Mouse (Mus musculus): ENCODE data around the gene Pabpc6.

GRCm38 (mm10) chr17:9675175-9675789, 5.8 kb upstream of the Pabpc6 start:
- no peak for TF ChIP-seq CTCF (IDR thresholded peaks at IDR 0.05; ENCODE audit: low read depth, low read length)
- TF ChIP-seq POLR2AphosphoS5 (IDR thresholded peaks at IDR 0.05; ENCODE audit: insufficient replicate concordance, low read depth, low read length), result no peak
- no peak for TF ChIP-seq GATA2 (IDR thresholded peaks at IDR 0.05; ENCODE audit: borderline replicate concordance, low read depth, low read length)
- TF ChIP-seq GATA1 (IDR thresholded peaks at IDR 0.05; ENCODE audit: borderline replicate concordance, low read length), result no peak
